Mouse (Mus musculus) MEL (cell line): ENCODE data around the gene Slc29a3. TPM values are rescaled to one million over a fixed set of nuclear protein-coding genes. Genes with fewer than 3 reads are reported as not detected.

ENCODE experiments used
- DNase-seq: peaks from one replicate; pipeline ENCODE4 v3.0.0; 2011; ENCODE audit warnings: low read depth, low spot score
- H3K27ac ChIP-seq: 2 replicates; pipeline ENCODE4 v1.5.1; 2012; ENCODE audit warnings: low read depth, mild to moderate bottlenecking, control low read depth, low read length, moderate library complexity; ENCODE audit not compliant: control insufficient read depth
- H3K27me3 ChIP-seq, 2 experiments: fragments of 150-350 bp in 1 of 2; sonication (generic) in 1 of 2; 2 replicates each; pipeline ENCODE4 v1.6.1; 2012; ENCODE audit warnings: low read length in 2 of 2, mild to moderate bottlenecking in 2 of 2, improper control_type of control experiment in 1 of 2, moderate library complexity in 1 of 2; ENCODE audit not compliant: insufficient read depth in 2 of 2, control insufficient read depth in 1 of 2
- H3K36me3 ChIP-seq, 2 experiments: 2 replicates each; pipeline ENCODE4 v1.6.1; 2012 to 2014; ENCODE audit warnings: low read length in 2 of 2, improper control_type of control experiment in 1 of 2, inconsistent platforms in 1 of 2, mild to moderate bottlenecking in 1 of 2; ENCODE audit not compliant: insufficient read depth in 2 of 2, control insufficient read depth in 1 of 2
- H3K4me1 ChIP-seq, 2 experiments: fragments of 150-350 bp in 1 of 2; sonication (generic) in 1 of 2; 2 replicates each; pipeline ENCODE4 v1.6.1; 2012; ENCODE audit warnings: low read length in 2 of 2, improper control_type of control experiment in 1 of 2, mild to moderate bottlenecking in 1 of 2; ENCODE audit not compliant: insufficient read depth in 2 of 2, control insufficient read depth in 1 of 2
- H3K4me3 ChIP-seq, 2 experiments: fragments of 150-350 bp in 1 of 2; sonication (generic) in 1 of 2; 2 replicates each; pipeline ENCODE4 v1.5.1; 2012; ENCODE audit warnings: low read depth in 2 of 2, low read length in 2 of 2, mild to moderate bottlenecking in 2 of 2, moderate library complexity in 2 of 2, control low read depth in 1 of 2, improper control_type of control experiment in 1 of 2; ENCODE audit not compliant: control insufficient read depth in 1 of 2, insufficient read depth in 1 of 2
- H3K79me2 ChIP-seq: 2 replicates; pipeline ENCODE4 v1.6.1; 2012; ENCODE audit warnings: mild to moderate bottlenecking, low read length, moderate library complexity; ENCODE audit not compliant: control insufficient read depth, poor library complexity, insufficient read depth
- H3K9ac ChIP-seq: 2 replicates; pipeline ENCODE4 v1.6.1; 2012; ENCODE audit warnings: low read depth, mild to moderate bottlenecking, control low read depth, low read length, moderate library complexity; ENCODE audit not compliant: control insufficient read depth, poor library complexity, severe bottlenecking
- H3K9me3 ChIP-seq: fragments of 150-350 bp; sonication (generic); replicated peaks from 2 replicates; pipeline ENCODE4 v1.6.1; 2012; ENCODE audit warnings: mild to moderate bottlenecking, low read length, improper control_type of control experiment, moderate library complexity; ENCODE audit not compliant: insufficient read depth
- BHLHE40 ChIP-seq: IDR thresholded peaks from 2 replicates; pipeline ENCODE4 v1.6.1; 2012; ENCODE audit warnings: low read depth, mild to moderate bottlenecking, inconsistent platforms, low read length, improper control_type of control experiment, borderline replicate concordance
- ELF1 ChIP-seq: IDR thresholded peaks from 2 replicates; pipeline ENCODE4 v1.6.1; 2014; ENCODE audit warnings: low read depth, mild to moderate bottlenecking, inconsistent platforms, low read length, improper control_type of control experiment, moderate library complexity
- ETS1 ChIP-seq: IDR thresholded peaks from 2 replicates; pipeline ENCODE4 v1.6.1; 2012; ENCODE audit warnings: low read depth, mild to moderate bottlenecking, inconsistent platforms, low read length, improper control_type of control experiment, moderate library complexity
- HCFC1 ChIP-seq: IDR thresholded peaks from 2 replicates; pipeline ENCODE4 v1.6.1; 2012; ENCODE audit warnings: low read depth, mild to moderate bottlenecking, inconsistent platforms, low read length, improper control_type of control experiment, moderate library complexity
- MAZ ChIP-seq: IDR thresholded peaks from 2 replicates; pipeline ENCODE4 v1.6.1; 2012; ENCODE audit warnings: low read depth, mild to moderate bottlenecking, inconsistent platforms, low read length, improper control_type of control experiment
- MYB ChIP-seq: IDR thresholded peaks from 2 replicates; pipeline ENCODE4 v1.6.1; 2011; ENCODE audit warnings: mild to moderate bottlenecking, low read depth, low read length, improper control_type of control experiment
- NELFE ChIP-seq: IDR thresholded peaks from 2 replicates; pipeline ENCODE4 v1.6.1; 2011; ENCODE audit warnings: low read depth, low read length, improper control_type of control experiment
- POLR2A ChIP-seq, 2 experiments: IDR thresholded peaks; 2 replicates each; pipeline ENCODE4 v1.6.1; 2011 to 2012; ENCODE audit warnings: low read length in 2 of 2, mild to moderate bottlenecking in 2 of 2, control low read depth in 1 of 2, improper control_type of control experiment in 1 of 2, low read depth in 1 of 2, moderate library complexity in 1 of 2; ENCODE audit not compliant: control insufficient read depth in 1 of 2, insufficient read depth in 1 of 2, poor library complexity in 1 of 2
- SIN3A ChIP-seq: IDR thresholded peaks from 2 replicates; pipeline ENCODE4 v1.6.1; 2012; ENCODE audit warnings: low read length, improper control_type of control experiment, inconsistent platforms
- SMC3 ChIP-seq: IDR thresholded peaks from 2 replicates; pipeline ENCODE4 v1.6.1; 2011; ENCODE audit warnings: low read depth, low read length, improper control_type of control experiment
- TCF12 ChIP-seq: IDR thresholded peaks from 2 replicates; pipeline ENCODE4 v1.6.1; 2014; ENCODE audit warnings: low read depth, mild to moderate bottlenecking, inconsistent platforms, low read length, improper control_type of control experiment, moderate library complexity
- USF1 ChIP-seq: IDR thresholded peaks from 2 replicates; pipeline ENCODE4 v1.6.1; 2014; ENCODE audit warnings: low read depth, mild to moderate bottlenecking, inconsistent platforms, low read length, improper control_type of control experiment, moderate library complexity
- USF2 ChIP-seq, 2 experiments: IDR thresholded peaks; 2 replicates each; pipeline ENCODE4 v1.6.1; 2011 to 2012; ENCODE audit warnings: improper control_type of control experiment in 2 of 2, low read length in 2 of 2, borderline replicate concordance in 1 of 2, inconsistent platforms in 1 of 2, low read depth in 1 of 2, mild to moderate bottlenecking in 1 of 2; ENCODE audit not compliant: insufficient read depth in 1 of 2
- ZC3H11A ChIP-seq: IDR thresholded peaks from 2 replicates; pipeline ENCODE4 v1.6.1; 2012; ENCODE audit warnings: low read depth, mild to moderate bottlenecking, inconsistent platforms, low read length, improper control_type of control experiment
- ZKSCAN1 ChIP-seq: IDR thresholded peaks from 2 replicates; pipeline ENCODE4 v1.6.1; 2012; ENCODE audit warnings: low read depth, mild to moderate bottlenecking, inconsistent platforms, low read length, improper control_type of control experiment, moderate library complexity
- ZNF384 ChIP-seq: IDR thresholded peaks from 2 replicates; pipeline ENCODE4 v1.6.1; 2012; ENCODE audit warnings: low read depth, mild to moderate bottlenecking, inconsistent platforms, low read length, improper control_type of control experiment
- polyA plus RNA-seq, 2 experiments: library from polyadenylated mRNA; stranded (reverse) in 1 of 2; unstranded in 1 of 2; fragments of >175 nt in 1 of 2; fragments of >200 nt in 1 of 2; gene quantifications; 2 replicates each; pipeline versions ENCODE4 v1.2.1 to v1.2.4; 2012; ENCODE audit warnings: low replicate concordance in 2 of 2, low read depth in 1 of 2; ENCODE audit not compliant: insufficient read length in 2 of 2, insufficient read depth in 1 of 2, missing spikeins in 1 of 2
- total RNA-seq: library from RNA; depleted of rRNA; stranded (reverse); fragments of 300-350 nt; gene quantifications from 2 replicates; pipeline ENCODE4 v1.2.3, GENCODE M21; 2012

The Slc29a3 gene
- total and polyA plus RNA-seq, 3 experiments = 2.4 to 46.0 (median 7.7) TPM

DNA sequence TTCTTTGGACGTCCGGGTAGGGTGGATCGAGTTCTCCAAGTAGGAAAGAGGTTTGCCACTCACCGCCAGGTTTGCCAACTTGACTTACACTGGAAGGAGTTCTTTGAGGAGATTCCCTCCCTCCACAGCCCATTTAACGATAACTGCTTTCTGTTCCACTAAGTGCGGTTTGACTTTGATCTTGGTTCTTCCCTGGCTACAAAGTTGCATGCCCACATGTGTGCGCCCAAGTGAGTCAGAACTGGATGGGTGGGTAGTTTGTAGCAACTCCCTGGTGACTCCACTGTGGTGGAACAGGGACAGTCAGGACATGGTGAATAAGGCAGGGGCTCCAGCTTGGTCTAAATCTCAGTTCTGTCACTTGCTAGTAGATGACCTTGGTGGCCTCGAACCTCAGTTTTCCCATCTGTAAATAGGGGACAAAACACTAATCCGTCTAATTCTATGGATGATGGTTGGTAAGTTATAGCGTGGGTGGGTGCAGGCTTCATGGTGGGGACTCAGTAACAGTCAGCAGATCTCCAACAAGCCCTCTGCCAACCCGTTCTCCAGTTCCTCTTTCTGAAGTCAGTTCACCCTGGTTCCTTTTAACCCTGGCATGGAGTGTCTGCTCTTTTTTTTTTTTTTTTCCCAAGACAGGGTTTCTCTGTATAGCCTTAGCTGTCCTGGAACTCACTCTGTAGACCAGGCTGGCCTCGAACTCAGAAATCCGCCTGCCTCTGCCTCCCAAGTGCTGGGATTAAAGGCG lies 7.9 kb downstream of the Slc29a3 start:
- peak; percentile 35 for DNase-seq
- Histone ChIP-seq H3K4me1 (no peaks in the 10 kb centered on the region), H3K79me2 (no peaks in the 10 kb centered on the region), H3K4me3 (no peak overlapping the region), H3K36me3 (no peaks in the 10 kb centered on the region), H3K27me3 (no peaks in the 10 kb centered on the region), H3K27ac (no peak overlapping the region), H3K9me3 (no peaks in the 10 kb centered on the region), H3K9ac (no peak overlapping the region)
- TF ChIP-seq MAZ (no peak), ZNF384 (peak; percentile 67)

DNA sequence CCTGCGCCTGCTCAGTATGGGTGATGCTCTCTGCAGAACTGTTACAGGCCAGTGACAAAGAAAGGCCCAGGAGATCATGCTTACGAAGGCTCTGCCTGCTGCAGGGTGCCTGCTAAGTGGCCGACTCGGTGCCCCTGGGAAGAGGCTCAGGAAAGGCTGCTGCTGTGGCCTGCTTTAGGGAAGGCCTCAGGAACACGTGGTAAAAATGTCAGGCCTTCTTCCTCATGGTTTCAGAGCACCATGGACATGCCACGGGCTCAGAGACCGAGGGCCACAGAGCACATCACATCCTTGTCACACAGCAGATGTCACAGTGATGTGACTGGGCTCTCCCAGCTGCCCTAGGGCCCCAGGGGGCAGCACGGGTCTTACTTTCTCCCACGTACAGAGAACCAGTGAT lies 8.9 kb downstream of the Slc29a3 start:
- Histone ChIP-seq H3K27me3 (no peaks in the 10 kb centered on the region), H3K27ac (no peak overlapping the region), H3K9ac (no peak overlapping the region), H3K79me2 (no peaks in the 10 kb centered on the region), H3K4me3 (no peak overlapping the region), H3K4me1 (no peaks in the 10 kb centered on the region), H3K9me3 (no peaks in the 10 kb centered on the region), H3K36me3 (no peaks in the 10 kb centered on the region)
- DNase-seq = no peak
- TF ChIP-seq SIN3A (no peak), ZKSCAN1 (no peak), USF1 (no peak), ZNF384 (no peak), ETS1 (no peak), ELF1 (no peak), SMC3 (no peak), MAZ (no peak), NELFE (no peak), TCF12 (no peak), ZC3H11A (no peak), USF2 (IDR thresholded peaks at IDR 0.05; ENCODE audit: borderline replicate concordance in 1 of 2, insufficient read depth in 1 of 2, low read depth in 1 of 2, low read length in 2 of 2) (no peak), HCFC1 (no peak), BHLHE40 (no peak), POLR2A (IDR thresholded peaks at IDR 0.05; ENCODE audit: control insufficient read depth in 1 of 2, insufficient read depth in 1 of 2, low read depth in 1 of 2, low read length in 2 of 2, poor library complexity in 1 of 2) (no peak), MYB (no peak)
